Mouse (Mus musculus) olfactory bulb, adult 2 months (tissue): Measurements from ENCODE around the gene Glrx5. TPM values are rescaled to one million over a fixed set of nuclear protein-coding genes. Genes with fewer than 3 reads are reported as not detected.

Experiments used
- H3K27ac ChIP-seq: fragments of 200-500 bp; 2 replicates; pipeline ENCODE4 v1.5.1; 2012; ENCODE audit warnings: low read depth, low read length; ENCODE audit not compliant: insufficient read depth
- H3K4me1 ChIP-seq: fragments of 200-500 bp; 2 replicates; pipeline ENCODE4 v1.6.1; 2012; ENCODE audit warnings: low read length; ENCODE audit not compliant: control insufficient read depth, insufficient read depth
- H3K4me3 ChIP-seq: fragments of 200-500 bp; 2 replicates; pipeline ENCODE4 v1.5.1; 2012; ENCODE audit warnings: mild to moderate bottlenecking, low read depth, low read length, moderate library complexity; ENCODE audit not compliant: insufficient read depth
- CTCF ChIP-seq: fragments of 200-500 bp; IDR thresholded peaks from 2 replicates; pipeline ENCODE4 v1.5.1; 2012; ENCODE audit warnings: low read depth, mild to moderate bottlenecking, low read length, moderate library complexity; ENCODE audit not compliant: insufficient read depth
- POLR2A ChIP-seq: fragments of 200-500 bp; IDR thresholded peaks from 2 replicates; pipeline ENCODE4 v1.6.1; 2012; ENCODE audit warnings: mild to moderate bottlenecking, low read depth, low read length, moderate library complexity; ENCODE audit not compliant: insufficient read depth
- WGBS: fragments of 180-500 bp; shearing (Covaris S2); methylation state at CpG from one replicate; pipeline ENCODE4 v1.1.7; 2018; 5-methylcytosine and 5-hydroxymethylcytosine counted together
- polyA plus RNA-seq: library from polyadenylated mRNA; stranded (reverse); fragments of >200 nt; gene quantifications from 2 replicates; pipeline ENCODE4 v1.2.4, GENCODE M21; 2012; ENCODE audit warnings: low replicate concordance; ENCODE audit not compliant: missing spikeins, insufficient read depth, insufficient read length

Gene Glrx5
- polyA plus RNA-seq, 1 experiment, result not detected

DNA sequence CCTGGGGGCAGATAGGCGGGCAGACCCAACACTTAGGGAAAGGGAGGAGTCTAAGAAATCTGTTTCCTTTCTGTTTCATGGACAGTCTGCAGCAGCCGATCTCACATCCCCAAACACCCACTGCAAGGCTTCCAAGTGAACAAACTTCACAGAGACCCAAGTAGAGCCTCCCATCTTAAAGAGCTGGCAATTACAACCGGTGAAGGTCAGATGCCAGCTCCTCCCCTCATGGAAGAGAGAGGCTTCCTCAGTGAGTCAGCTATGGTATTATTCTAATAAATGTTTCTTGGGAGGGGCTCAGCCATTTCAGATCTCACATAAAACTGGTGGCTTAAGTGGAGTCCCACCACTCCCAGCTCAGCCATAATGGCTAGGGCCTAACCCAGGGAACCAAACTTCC, 28.8 kb upstream of the Glrx5 start:
- no peak for TF ChIP-seq POLR2A
- no peak for TF ChIP-seq CTCF
- WGBS, result 67% methylated on average over 3 of the region's 3 CpGs
- no peak overlapping the region for H3K4me3 ChIP-seq
- H3K4me1 ChIP-seq, result peaks cover 34% of the 10 kb centered on the region
- no peak overlapping the region for H3K27ac ChIP-seq

DNA sequence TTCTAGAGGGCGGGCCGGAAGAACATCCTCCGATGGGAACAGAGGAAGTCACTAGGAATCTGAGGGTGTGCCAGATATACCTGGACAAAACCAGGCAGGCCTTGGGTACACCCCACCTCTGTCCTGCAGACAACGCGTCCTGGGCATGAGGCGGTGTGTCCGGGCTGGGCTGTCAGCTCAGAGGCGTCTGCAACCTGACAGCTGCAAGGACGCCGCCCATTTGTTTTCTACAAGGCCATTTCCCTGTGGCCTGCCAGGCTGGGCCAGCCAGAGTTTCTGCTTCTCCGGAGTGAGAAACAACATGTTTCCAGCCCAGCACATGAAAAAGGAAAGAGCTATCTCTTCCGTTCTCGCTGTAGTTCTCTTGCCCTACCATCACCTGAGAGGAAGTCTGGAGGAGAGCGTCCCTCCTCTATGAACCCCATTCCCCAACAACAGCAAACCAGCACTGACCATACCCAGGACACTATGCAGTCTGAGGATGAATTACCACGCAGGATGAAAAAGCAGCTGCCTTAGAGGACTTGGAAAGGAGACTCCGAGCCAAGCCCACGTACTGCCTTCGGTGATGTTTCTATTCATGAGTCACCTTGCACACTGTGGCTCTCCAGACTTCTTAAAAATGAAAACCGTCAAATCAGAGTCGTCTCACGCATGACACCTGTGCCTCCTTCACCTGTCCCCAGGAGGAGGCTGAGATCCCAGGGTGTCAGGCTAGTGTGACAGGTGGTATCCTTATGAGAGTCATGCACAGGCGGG, 27.4 kb upstream of the Glrx5 start:
- Histone ChIP-seq H3K4me3 (no peak overlapping the region), H3K4me1 (peaks cover 42% of the 10 kb centered on the region), H3K27ac (no peak overlapping the region)
- WGBS, result 73% methylated on average over 22 of the region's 22 CpGs
- TF ChIP-seq CTCF, result no peak
- TF ChIP-seq POLR2A, result no peak

DNA sequence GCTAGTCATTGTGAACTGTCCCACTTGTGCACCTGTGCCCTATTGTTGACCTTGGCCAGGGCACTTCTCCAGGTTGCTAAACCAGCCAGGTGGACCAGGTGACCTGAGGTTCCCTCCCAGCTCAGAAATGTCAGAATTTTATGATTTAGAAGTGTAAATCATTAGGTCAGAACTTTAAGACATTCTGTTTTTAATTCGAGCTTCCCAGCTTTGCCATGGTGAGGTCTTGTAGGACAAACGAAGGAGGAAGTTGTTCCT, 26.8 kb upstream of the Glrx5 start:
- TF ChIP-seq POLR2A, result no peak
- TF ChIP-seq CTCF, result no peak
- 47% methylated on average over 2 of the region's 2 CpGs for WGBS
- H3K4me1 ChIP-seq, result peaks cover 45% of the 10 kb centered on the region

DNA sequence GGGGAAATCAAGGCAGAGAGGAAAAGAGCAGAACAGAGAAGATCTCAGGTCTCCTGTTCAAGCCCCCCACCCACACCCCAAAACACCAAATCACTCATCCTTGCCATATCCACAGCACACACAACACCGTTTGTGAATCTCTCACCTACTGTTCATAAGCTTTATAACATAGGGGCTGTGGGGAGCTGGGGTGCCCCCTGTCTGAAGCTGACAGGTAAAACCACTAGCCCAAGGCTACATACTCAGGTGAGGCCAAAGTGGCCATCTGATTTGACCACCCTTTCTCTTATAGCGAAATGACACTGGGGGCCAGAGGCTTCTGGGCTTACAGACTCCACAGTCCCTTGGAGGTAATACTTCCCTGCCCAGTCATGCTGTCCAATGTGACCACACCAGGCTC, 24.3 kb upstream of the Glrx5 start:
- TF ChIP-seq CTCF (no peak), POLR2A (no peak)
- H3K4me1 ChIP-seq, result peaks cover 35% of the 10 kb centered on the region
- no peak overlapping the region for H3K27ac ChIP-seq
- 62% methylated on average over 2 of the region's 2 CpGs for WGBS
- H3K4me3 ChIP-seq, result no peak overlapping the region

More for the DNA sequence above, 26.8 kb upstream of the Glrx5 start:
- H3K4me3 ChIP-seq, result no peak overlapping the region
- no peak overlapping the region for H3K27ac ChIP-seq

DNA sequence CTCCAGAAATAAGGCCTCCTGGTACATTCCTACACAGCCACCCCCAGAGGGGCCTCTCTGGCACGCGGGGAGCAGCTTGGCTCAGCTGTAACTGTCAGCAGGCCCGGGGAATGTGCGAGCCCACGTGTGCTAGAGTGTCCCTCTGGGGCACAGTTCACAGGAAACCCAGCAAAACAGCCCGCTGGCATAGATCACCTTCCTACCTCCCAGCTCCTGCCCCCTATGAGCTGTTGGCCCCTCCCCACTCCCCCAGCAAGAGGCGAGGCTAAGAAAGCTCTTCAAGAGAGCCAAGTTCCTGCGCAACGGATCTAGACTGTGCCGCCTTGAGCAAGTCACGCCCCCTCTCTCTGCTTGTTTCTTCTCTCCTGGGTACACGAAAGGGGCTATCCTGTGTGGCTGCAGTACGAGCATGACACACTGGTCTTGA, 23.7 kb upstream of the Glrx5 start:
- WGBS, result 7% methylated on average over 13 of the region's 13 CpGs
- H3K27ac ChIP-seq, result no peak overlapping the region
- peak overlapping the region; percentile 64; the same call in 1 of the 2 replicates for H3K4me3 ChIP-seq
- TF ChIP-seq CTCF (no peak), POLR2A (no peak)
- H3K4me1 ChIP-seq, result peaks cover 38% of the 10 kb centered on the region

DNA sequence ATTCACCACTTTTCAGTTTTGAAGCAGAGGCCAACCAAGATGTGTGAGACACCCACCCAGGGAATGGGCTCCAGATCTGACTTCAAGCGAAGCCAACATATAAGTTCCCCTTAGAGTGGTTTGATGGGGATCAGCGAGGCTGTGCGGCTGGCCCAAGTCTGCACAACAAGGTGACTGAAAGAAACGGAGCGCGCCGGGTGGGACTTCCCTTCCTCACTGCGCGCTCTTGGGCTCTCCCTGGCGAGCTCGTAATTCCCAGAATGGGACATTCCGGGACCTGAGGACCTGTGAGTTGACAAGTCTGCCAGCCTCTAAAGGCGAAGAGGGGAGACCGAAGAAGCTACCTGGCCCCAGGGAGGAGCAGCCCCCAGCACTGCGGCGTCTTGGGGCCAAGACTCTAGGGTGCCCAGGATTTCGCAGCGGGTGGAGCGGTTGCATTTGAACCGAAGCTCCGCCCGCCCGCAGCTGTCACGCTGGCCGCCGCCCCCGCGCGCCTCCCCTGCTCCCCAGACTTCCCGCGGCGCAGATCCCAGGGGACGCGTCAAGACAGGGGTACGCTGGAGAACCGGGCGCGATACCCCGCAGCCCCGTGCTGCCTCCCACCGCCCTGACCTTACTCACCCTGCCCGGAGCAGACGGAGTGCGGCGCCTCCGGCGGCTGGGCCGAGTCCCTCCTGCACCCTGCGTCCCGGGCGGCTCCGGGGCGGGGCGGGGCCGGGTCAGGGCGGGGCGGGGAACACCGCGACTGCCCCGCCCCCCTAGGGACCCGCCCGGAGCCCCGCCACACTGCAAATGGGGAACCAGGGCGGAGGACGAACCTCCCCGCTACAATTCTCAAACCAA, 22.9 kb upstream of the Glrx5 start, which contains the start of gene Syne3:
TSS of gene Syne3 (minus strand) at position 440 of the 843 bp plus-strand sequence.
- Histone ChIP-seq H3K4me3 (peak within 1 kb of the TSS; percentile 64), H3K27ac (peak within 1 kb of the TSS; percentile 34; the same call in 1 of the 2 replicates), H3K4me1 (peaks cover 38% of the 10 kb centered on the region)
- under 1% methylated on average over 66 of the region's 66 CpGs for WGBS
- TF ChIP-seq POLR2A (peak; percentile 42; the same call in 1 of the 2 replicates), CTCF (no peak)

DNA sequence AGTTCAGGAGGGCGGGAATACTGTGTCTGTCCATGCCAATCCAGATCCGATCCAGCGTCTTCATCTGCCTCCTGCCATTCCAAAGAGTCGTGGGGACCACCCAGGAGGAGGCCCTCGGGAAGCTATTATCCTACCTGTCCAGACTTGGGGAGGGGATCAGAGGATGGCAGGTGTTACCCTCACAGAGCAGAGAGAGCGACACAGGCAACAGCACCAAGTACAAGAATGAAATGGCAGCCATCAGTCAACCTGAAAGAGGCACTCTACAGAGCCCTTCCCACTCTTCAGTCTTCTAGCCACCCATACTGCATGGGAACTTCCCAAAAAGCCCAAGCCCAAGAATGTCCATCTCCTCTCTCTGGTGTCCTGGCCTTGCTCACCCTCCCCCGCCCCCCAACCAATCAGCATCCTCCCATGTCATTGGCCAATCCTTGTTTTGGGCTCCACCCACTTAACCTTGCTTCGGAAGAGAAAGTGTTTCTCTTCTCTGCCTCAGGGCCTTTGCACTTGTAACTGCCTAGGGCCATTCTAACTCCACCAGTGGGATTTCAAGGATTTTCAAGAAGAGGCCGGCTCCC, 22.2 kb upstream of the Glrx5 start:
- Histone ChIP-seq H3K4me1 (peaks cover 32% of the 10 kb centered on the region), H3K4me3 (peak overlapping the region; percentile 64), H3K27ac (no peak overlapping the region)
- WGBS, result 22% methylated on average over 9 of the region's 9 CpGs
- TF ChIP-seq POLR2A (no peak), CTCF (no peak)

DNA sequence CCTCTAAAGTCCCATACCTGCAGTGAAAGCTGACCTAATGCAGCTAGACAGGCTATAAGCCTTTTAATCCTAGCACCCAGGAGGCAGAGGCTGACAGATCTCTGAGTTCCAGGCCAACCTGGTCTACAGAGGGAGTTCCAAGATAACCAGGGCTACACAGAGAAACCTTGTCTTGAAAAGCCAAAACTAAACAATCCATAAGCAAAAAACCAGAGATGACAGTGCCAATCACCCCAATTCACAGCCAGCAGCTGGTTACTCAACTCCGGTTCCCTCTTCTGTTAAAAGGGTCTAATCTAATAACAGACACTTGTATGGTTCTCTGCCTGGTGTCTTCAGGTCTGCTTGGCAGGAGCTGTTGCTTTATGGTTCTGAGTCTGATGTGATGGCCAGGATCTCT, 20.9 kb upstream of the Glrx5 start:
- Histone ChIP-seq H3K4me1 (peaks cover 29% of the 10 kb centered on the region), H3K4me3 (no peak overlapping the region), H3K27ac (no peak overlapping the region)
- 96% methylated on average over 1 of the region's 1 CpGs for WGBS
- no peak for TF ChIP-seq CTCF
- TF ChIP-seq POLR2A, result no peak

DNA sequence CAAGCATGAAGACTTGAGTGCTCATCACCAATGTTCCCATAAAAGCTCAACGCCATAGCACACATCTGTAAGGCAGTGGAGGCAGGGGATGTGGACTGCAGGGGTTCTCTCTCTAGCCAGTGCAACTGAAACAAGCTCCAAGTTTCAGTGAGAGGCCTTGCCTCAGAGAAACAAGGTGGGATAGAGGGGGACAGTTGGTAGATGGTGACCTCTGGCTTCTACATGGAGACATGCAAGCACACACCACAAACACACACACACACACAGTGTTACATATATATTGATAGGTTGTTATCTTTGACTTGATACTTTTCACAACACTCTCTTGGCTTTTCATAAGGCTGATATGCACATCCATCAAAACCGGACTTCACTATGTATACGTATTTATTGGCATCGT, 20.2 kb upstream of the Glrx5 start:
- no peak overlapping the region for H3K4me3 ChIP-seq
- TF ChIP-seq POLR2A (no peak), CTCF (no peak)
- 75% methylated on average over 4 of the region's 4 CpGs for WGBS
- H3K27ac ChIP-seq, result 0 out of 2 replicates have a peak overlapping the region, but pooled peaks have one; percentile 21
- peaks cover 29% of the 10 kb centered on the region for H3K4me1 ChIP-seq
